Mouse (Mus musculus) forebrain, postnatal 0 days (tissue): ENCODE results near the gene Fam222b. TPM values are rescaled to one million over a fixed set of nuclear protein-coding genes. Genes with fewer than 3 reads are reported as not detected.
A peak's percentile ranks its signal among the peaks of the same experiment; 100 is the strongest.

Source experiments
- ATAC-seq: fragments of 200-750 bp; cut with Nextera tagmentation; 2 replicates; pipeline ENCODE4 v1.8.0; 2017; ENCODE audit warnings: mild to moderate bottlenecking, moderate library complexity
- DNase-seq: peaks from one replicate; pipeline ENCODE4 v3.0.0-alpha.2; 2015
- H3K27ac ChIP-seq: fragments of 300-500 bp; sonication (generic); 2 replicates; pipeline ENCODE4 v1.5.1; 2014; ENCODE audit warnings: low read depth, mild to moderate bottlenecking, antibody characterized with exemption, low read length, moderate library complexity, mixed read lengths
- H3K27me3 ChIP-seq: fragments of 300-500 bp; sonication (generic); 2 replicates; pipeline ENCODE4 v1.6.1; 2014; ENCODE audit warnings: mild to moderate bottlenecking, low read length, mixed read lengths; ENCODE audit not compliant: insufficient read depth
- H3K36me3 ChIP-seq: fragments of 300-500 bp; sonication (generic); 2 replicates; pipeline ENCODE4 v1.6.1; 2014; ENCODE audit warnings: mild to moderate bottlenecking, moderate library complexity; ENCODE audit not compliant: insufficient read depth
- H3K4me1 ChIP-seq: fragments of 300-500 bp; sonication (generic); 2 replicates; pipeline ENCODE4 v1.6.1; 2014; ENCODE audit warnings: antibody characterized with exemption; ENCODE audit not compliant: insufficient read depth
- H3K4me2 ChIP-seq: fragments of 300-500 bp; sonication (generic); 2 replicates; pipeline ENCODE4 v1.6.1; 2014; ENCODE audit warnings: low read depth, mild to moderate bottlenecking, moderate library complexity
- H3K4me3 ChIP-seq: fragments of 300-500 bp; sonication (generic); 2 replicates; pipeline ENCODE4 v1.5.1; 2014; ENCODE audit warnings: low read depth, low read length, mixed read lengths
- H3K9ac ChIP-seq: fragments of 300-500 bp; sonication (generic); 2 replicates; pipeline ENCODE4 v1.6.1; 2014; ENCODE audit warnings: mild to moderate bottlenecking
- H3K9me3 ChIP-seq: fragments of 300-500 bp; sonication (generic); 2 replicates; pipeline ENCODE4 v1.6.1; 2016; ENCODE audit warnings: low read length
- CTCF ChIP-seq: sonication (generic); IDR thresholded peaks from 2 replicates; pipeline ENCODE4 v1.5.1; 2016; ENCODE audit warnings: antibody characterized with exemption, control low read depth, low read depth
- WGBS: fragments of 180-500 bp; shearing (Covaris S2); extraction: QIAGEN DNeasy Blood & Tissue Kit; methylation state at CpG from one replicate; pipeline ENCODE4 v1.1.7; 2014; 5-methylcytosine and 5-hydroxymethylcytosine counted together
- polyA plus RNA-seq: library from polyadenylated mRNA; unstranded; fragments of >200 nt; fragmentation: Nextera tagmentation; extraction: Ambion mirVana; gene quantifications from 2 replicates; pipeline ENCODE4 v1.2.1, GENCODE M21; 2015
- total RNA-seq: library from RNA; depleted of rRNA; stranded (reverse); fragments of >200 nt; gene quantifications from 2 replicates; pipeline ENCODE4 v1.2.3, GENCODE M21; 2014

The Fam222b gene
- total and polyA plus RNA-seq, 2 experiments from 2014 or later: 24.0 to 24.6 TPM

GRCm38 (mm10) chr11:78160171-78160570, 65.7 kb downstream of the Fam222b start:
- ATAC-seq (no peak), DNase-seq (no peak)
- no peak for TF ChIP-seq CTCF
- no peaks in the 10 kb centered on the region for H3K9me3 ChIP-seq
- no peaks in the 10 kb centered on the region for H3K27me3 ChIP-seq
- peaks cover 7% of the 10 kb centered on the region for H3K4me1 ChIP-seq
- H3K27ac ChIP-seq: no peak overlapping the region
- no peak overlapping the region for H3K4me3 ChIP-seq
- 90% methylated on average over 18 of the region's 18 CpGs for WGBS
- peaks cover 60% of the 10 kb centered on the region for H3K36me3 ChIP-seq
- H3K9ac ChIP-seq: no peak overlapping the region
- H3K4me2 ChIP-seq: no peak overlapping the region

GRCm38 (mm10) chr11:78160675-78161074, 66.2 kb downstream of the Fam222b start:
- WGBS: 82% methylated on average over 3 of the region's 3 CpGs
- H3K4me3 ChIP-seq: no peak overlapping the region
- peaks cover 8% of the 10 kb centered on the region for H3K4me1 ChIP-seq
- no peaks in the 10 kb centered on the region for H3K9me3 ChIP-seq
- no peaks in the 10 kb centered on the region for H3K27me3 ChIP-seq
- H3K9ac ChIP-seq: no peak overlapping the region
- no peak for ATAC-seq
- H3K4me2 ChIP-seq: no peak overlapping the region
- H3K36me3 ChIP-seq: peaks cover 55% of the 10 kb centered on the region
- no peak overlapping the region for H3K27ac ChIP-seq
- TF ChIP-seq CTCF: no peak
- no peak for DNase-seq

GRCm38 (mm10) chr11:78161169-78161568, 66.7 kb downstream of the Fam222b start:
- Histone ChIP-seq H3K4me1 (peaks cover 13% of the 10 kb centered on the region), H3K4me2 (no peak overlapping the region), H3K36me3 (peaks cover 52% of the 10 kb centered on the region), H3K27ac (no peak overlapping the region), H3K4me3 (no peak overlapping the region), H3K27me3 (no peaks in the 10 kb centered on the region), H3K9ac (no peak overlapping the region), H3K9me3 (no peaks in the 10 kb centered on the region)
- WGBS: 92% methylated on average over 14 of the region's 14 CpGs
- TF ChIP-seq CTCF: no peak
- DNase-seq (no peak), ATAC-seq (no peak)

GRCm38 (mm10) chr11:78161968-78162367, 67.5 kb downstream of the Fam222b start:
- Histone ChIP-seq H3K27ac (peak overlapping the region; percentile 96), H3K36me3 (peaks cover 46% of the 10 kb centered on the region), H3K27me3 (no peaks in the 10 kb centered on the region), H3K9ac (no peak overlapping the region), H3K4me2 (peak overlapping the region; percentile 89; the same call in 1 of the 2 replicates), H3K4me3 (no peak overlapping the region), H3K4me1 (peaks cover 13% of the 10 kb centered on the region), H3K9me3 (no peaks in the 10 kb centered on the region)
- WGBS: 45% methylated on average over 4 of the region's 4 CpGs
- ATAC-seq (no peak), DNase-seq (peak; percentile 40)
- TF ChIP-seq CTCF: no peak

- Histone ChIP-seq H3K4me3 (peak overlapping the region; percentile 67; the same call in 1 of the 2 replicates), H3K4me1 (peaks cover 13% of the 10 kb centered on the region), H3K4me2 (peak overlapping the region; percentile 89), H3K27me3 (no peaks in the 10 kb centered on the region), H3K9me3 (no peaks in the 10 kb centered on the region), H3K9ac (peak overlapping the region; percentile 10; the same call in 1 of the 2 replicates), H3K36me3 (peaks cover 43% of the 10 kb centered on the region), H3K27ac (peak overlapping the region; percentile 96)
- ATAC-seq: no peak
- no peak for TF ChIP-seq CTCF
- 14% methylated on average over 6 of the region's 6 CpGs for WGBS
- peak; percentile 59 for DNase-seq
These were observed 68.0 kb downstream of the Fam222b start for GRCm38 (mm10) chr11:78162504-78162903.

- no peak for DNase-seq
- Histone ChIP-seq H3K4me3 (peak overlapping the region; percentile 67), H3K9ac (peak overlapping the region; percentile 89), H3K4me1 (peaks cover 13% of the 10 kb centered on the region), H3K27me3 (no peaks in the 10 kb centered on the region), H3K36me3 (peaks cover 38% of the 10 kb centered on the region), H3K27ac (peak overlapping the region; percentile 96), H3K4me2 (peak overlapping the region; percentile 89), H3K9me3 (no peaks in the 10 kb centered on the region)
- 85% methylated on average over 2 of the region's 2 CpGs for WGBS
- no peak for TF ChIP-seq CTCF
- no peak for ATAC-seq
These were observed 68.6 kb downstream of the Fam222b start for GRCm38 (mm10) chr11:78163045-78163444.

GRCm38 (mm10) chr11:78163681-78164603, 69.5 kb downstream of the Fam222b start:
- H3K4me2 ChIP-seq: peak overlapping the region; percentile 89
- peak overlapping the region; percentile 67 for H3K4me3 ChIP-seq
- H3K9ac ChIP-seq: peak overlapping the region; percentile 89
- H3K27ac ChIP-seq: peak overlapping the region; percentile 96
- peaks cover 29% of the 10 kb centered on the region for H3K36me3 ChIP-seq
- DNase-seq (peak; percentile 75), ATAC-seq (peak; percentile 40)
- WGBS: 4% methylated on average over 22 of the region's 22 CpGs
- no peak for TF ChIP-seq CTCF
- no peaks in the 10 kb centered on the region for H3K27me3 ChIP-seq
- H3K9me3 ChIP-seq: no peaks in the 10 kb centered on the region
- peaks cover 13% of the 10 kb centered on the region for H3K4me1 ChIP-seq
